Mouse (Mus musculus): Measurements from ENCODE around the gene Osbpl8. TPM values are rescaled to one million over a fixed set of nuclear protein-coding genes. Genes with fewer than 3 reads are reported as not detected.
"Not testable (repeated sequence)": the region's sequence is repeated elsewhere in the genome, so short reads cannot be mapped to it uniquely, and the experiment has no call there.

Osbpl8 gene
- polyA plus RNA-seq, 1 experiment from 2014 or later = 15.2 TPM

GRCm38 (mm10) chr10:111214084-111214483 is 49.5 kb downstream of the Osbpl8 start:
- no peak overlapping the region for H3K27ac ChIP-seq (ENCODE audit: low read length)
- no peak overlapping the region for H3K4me3 ChIP-seq (ENCODE audit: low read depth, low read length)
- no peaks in the 10 kb centered on the region for H3K27me3 ChIP-seq (ENCODE audit: control insufficient read depth, insufficient read depth, low read depth, low read length)
- no peaks in the 10 kb centered on the region for H3K9me3 ChIP-seq (replicated peaks; ENCODE audit: control insufficient read depth, low read length, poor library complexity, severe bottlenecking)
- 90% methylated on average over 3 of the region's 3 CpGs for whole genome bisulfite sequencing
- no peaks in the 10 kb centered on the region for H3K36me3 ChIP-seq (ENCODE audit: control insufficient read depth, insufficient read depth, low read length)
- no peak overlapping the region for H3K4me2 ChIP-seq (ENCODE audit: low read length)
- no peak for ATAC-seq
- no peak overlapping the region for H3K9ac ChIP-seq (ENCODE audit: low read depth, low read length)
- no peaks in the 10 kb centered on the region for H3K4me1 ChIP-seq (ENCODE audit: control insufficient read depth, insufficient read depth, low read length)

- no peaks in the 10 kb centered on the region for H3K9me3 ChIP-seq (replicated peaks; ENCODE audit: control insufficient read depth, low read length, poor library complexity, severe bottlenecking)
- H3K27ac ChIP-seq (ENCODE audit: low read length) = no peak overlapping the region
- H3K36me3 ChIP-seq (ENCODE audit: control insufficient read depth, insufficient read depth, low read length) = no peaks in the 10 kb centered on the region
- H3K4me1 ChIP-seq (ENCODE audit: control insufficient read depth, insufficient read depth, low read length) = no peaks in the 10 kb centered on the region
- no peak overlapping the region for H3K4me3 ChIP-seq (ENCODE audit: low read depth, low read length)
- 82% methylated on average over 2 of the region's 2 CpGs for WGBS
- H3K27me3 ChIP-seq (ENCODE audit: control insufficient read depth, insufficient read depth, low read depth, low read length) = no peaks in the 10 kb centered on the region
- no peak overlapping the region for H3K9ac ChIP-seq (ENCODE audit: low read depth, low read length)
- no peak overlapping the region for H3K4me2 ChIP-seq (ENCODE audit: low read length)
- ATAC-seq = no peak
Observed at GRCm38 (mm10) chr10:111214696-111215095, 50.1 kb downstream of the Osbpl8 start.

GRCm38 (mm10) chr10:111215572-111215971 is 51.0 kb downstream of the Osbpl8 start:
- Histone ChIP-seq H3K4me3 (ENCODE audit: low read depth, low read length) (no peak overlapping the region), H3K9me3 (replicated peaks; ENCODE audit: control insufficient read depth, low read length, poor library complexity, severe bottlenecking) (no peaks in the 10 kb centered on the region), H3K27me3 (ENCODE audit: control insufficient read depth, insufficient read depth, low read depth, low read length) (no peaks in the 10 kb centered on the region), H3K4me2 (ENCODE audit: low read length) (no peak overlapping the region), H3K9ac (ENCODE audit: low read depth, low read length) (no peak overlapping the region), H3K27ac (ENCODE audit: low read length) (no peak overlapping the region), H3K36me3 (ENCODE audit: control insufficient read depth, insufficient read depth, low read length) (no peaks in the 10 kb centered on the region), H3K4me1 (ENCODE audit: control insufficient read depth, insufficient read depth, low read length) (no peaks in the 10 kb centered on the region)
- ATAC-seq = 0 out of 2 replicates have a peak, but pooled peaks have one; percentile 14
- WGBS = 70% methylated on average over 3 of the region's 3 CpGs

- Histone ChIP-seq H3K9ac (ENCODE audit: low read depth, low read length) (no peak overlapping the region), H3K27me3 (ENCODE audit: control insufficient read depth, insufficient read depth, low read depth, low read length) (no peaks in the 10 kb centered on the region), H3K9me3 (replicated peaks; ENCODE audit: control insufficient read depth, low read length, poor library complexity, severe bottlenecking) (no peaks in the 10 kb centered on the region), H3K27ac (ENCODE audit: low read length) (no peak overlapping the region), H3K36me3 (ENCODE audit: control insufficient read depth, insufficient read depth, low read length) (no peaks in the 10 kb centered on the region), H3K4me1 (ENCODE audit: control insufficient read depth, insufficient read depth, low read length) (no peaks in the 10 kb centered on the region), H3K4me2 (ENCODE audit: low read length) (no peak overlapping the region), H3K4me3 (ENCODE audit: low read depth, low read length) (no peak overlapping the region)
- 87% methylated on average over 3 of the region's 3 CpGs for WGBS
- no peak for ATAC-seq
Observed at GRCm38 (mm10) chr10:111216111-111216510, 51.6 kb downstream of the Osbpl8 start.

GRCm38 (mm10) chr10:111222535-111222934 is 58.0 kb downstream of the Osbpl8 start:
- Histone ChIP-seq H3K4me3 (ENCODE audit: low read depth, low read length) (no peak overlapping the region), H3K27me3 (ENCODE audit: control insufficient read depth, insufficient read depth, low read depth, low read length) (no peaks in the 10 kb centered on the region), H3K9ac (ENCODE audit: low read depth, low read length) (no peak overlapping the region), H3K9me3 (replicated peaks; ENCODE audit: control insufficient read depth, low read length, poor library complexity, severe bottlenecking) (no peaks in the 10 kb centered on the region), H3K4me1 (ENCODE audit: control insufficient read depth, insufficient read depth, low read length) (peaks cover 13% of the 10 kb centered on the region), H3K27ac (ENCODE audit: low read length) (no peak overlapping the region), H3K4me2 (ENCODE audit: low read length) (no peak overlapping the region), H3K36me3 (ENCODE audit: control insufficient read depth, insufficient read depth, low read length) (no peaks in the 10 kb centered on the region)
- ATAC-seq = no peak
- WGBS = 74% methylated on average over 6 of the region's 6 CpGs

GRCm38 (mm10) chr10:111223218-111223830 is 58.8 kb downstream of the Osbpl8 start:
- Histone ChIP-seq H3K36me3 (ENCODE audit: control insufficient read depth, insufficient read depth, low read length) (no peaks in the 10 kb centered on the region), H3K27me3 (ENCODE audit: control insufficient read depth, insufficient read depth, low read depth, low read length) (no peaks in the 10 kb centered on the region), H3K9me3 (replicated peaks; ENCODE audit: control insufficient read depth, low read length, poor library complexity, severe bottlenecking) (no peaks in the 10 kb centered on the region), H3K4me1 (ENCODE audit: control insufficient read depth, insufficient read depth, low read length) (peaks cover 13% of the 10 kb centered on the region), H3K9ac (ENCODE audit: low read depth, low read length) (0 out of 2 replicates have a peak overlapping the region, but pooled peaks have one; percentile 21), H3K27ac (ENCODE audit: low read length) (no peak overlapping the region; the same call in 1 of the 2 replicates), H3K4me3 (ENCODE audit: low read depth, low read length) (no peak overlapping the region), H3K4me2 (ENCODE audit: low read length) (peak overlapping the region; percentile 28)
- ATAC-seq = peak; percentile 49; the same call in 1 of the 2 replicates
- 16% methylated on average over 10 of the region's 10 CpGs for WGBS

GRCm38 (mm10) chr10:111224696-111225095 is 60.1 kb downstream of the Osbpl8 start:
- Histone ChIP-seq H3K9ac (ENCODE audit: low read depth, low read length) (no peak overlapping the region), H3K4me3 (ENCODE audit: low read depth, low read length) (no peak overlapping the region), H3K9me3 (replicated peaks; ENCODE audit: control insufficient read depth, low read length, poor library complexity, severe bottlenecking) (no peaks in the 10 kb centered on the region), H3K27ac (ENCODE audit: low read length) (no peak overlapping the region), H3K27me3 (ENCODE audit: control insufficient read depth, insufficient read depth, low read depth, low read length) (no peaks in the 10 kb centered on the region), H3K4me1 (ENCODE audit: control insufficient read depth, insufficient read depth, low read length) (peaks cover 13% of the 10 kb centered on the region), H3K36me3 (ENCODE audit: control insufficient read depth, insufficient read depth, low read length) (no peaks in the 10 kb centered on the region), H3K4me2 (ENCODE audit: low read length) (no peak overlapping the region)
- 83% methylated on average over 4 of the region's 4 CpGs for WGBS
- ATAC-seq = no peak

GRCm38 (mm10) chr10:111226508-111226907 is 62.0 kb downstream of the Osbpl8 start:
- Histone ChIP-seq H3K4me3 (ENCODE audit: low read depth, low read length) (no peak overlapping the region), H3K9ac (ENCODE audit: low read depth, low read length) (no peak overlapping the region), H3K36me3 (ENCODE audit: control insufficient read depth, insufficient read depth, low read length) (no peaks in the 10 kb centered on the region), H3K4me1 (ENCODE audit: control insufficient read depth, insufficient read depth, low read length) (peaks cover 13% of the 10 kb centered on the region), H3K4me2 (ENCODE audit: low read length) (no peak overlapping the region), H3K9me3 (replicated peaks; ENCODE audit: control insufficient read depth, low read length, poor library complexity, severe bottlenecking) (no peaks in the 10 kb centered on the region), H3K27ac (ENCODE audit: low read length) (no peak overlapping the region), H3K27me3 (ENCODE audit: control insufficient read depth, insufficient read depth, low read depth, low read length) (no peaks in the 10 kb centered on the region)
- ATAC-seq = peak; percentile 70; the same call in 1 of the 2 replicates
- WGBS = 24% methylated on average over 3 of the region's 3 CpGs

- not testable (repeated sequence) for ATAC-seq; H3K9me3 ChIP-seq (replicated peaks; ENCODE audit: control insufficient read depth, low read length, poor library complexity, severe bottlenecking); H3K36me3 ChIP-seq (ENCODE audit: control insufficient read depth, insufficient read depth, low read length); H3K9ac ChIP-seq (ENCODE audit: low read depth, low read length); H3K27me3 ChIP-seq (ENCODE audit: control insufficient read depth, insufficient read depth, low read depth, low read length); H3K4me1 ChIP-seq (ENCODE audit: control insufficient read depth, insufficient read depth, low read length); H3K4me2 ChIP-seq (ENCODE audit: low read length); H3K27ac ChIP-seq (ENCODE audit: low read length); H3K4me3 ChIP-seq (ENCODE audit: low read depth, low read length)
- 91% methylated on average over 7 of the region's 7 CpGs for WGBS
Observed at GRCm38 (mm10) chr10:111232237-111232636, 67.7 kb downstream of the Osbpl8 start.

Measured in midbrain, embryonic 16.5 days (tissue).